In the genomic region with DNA sequence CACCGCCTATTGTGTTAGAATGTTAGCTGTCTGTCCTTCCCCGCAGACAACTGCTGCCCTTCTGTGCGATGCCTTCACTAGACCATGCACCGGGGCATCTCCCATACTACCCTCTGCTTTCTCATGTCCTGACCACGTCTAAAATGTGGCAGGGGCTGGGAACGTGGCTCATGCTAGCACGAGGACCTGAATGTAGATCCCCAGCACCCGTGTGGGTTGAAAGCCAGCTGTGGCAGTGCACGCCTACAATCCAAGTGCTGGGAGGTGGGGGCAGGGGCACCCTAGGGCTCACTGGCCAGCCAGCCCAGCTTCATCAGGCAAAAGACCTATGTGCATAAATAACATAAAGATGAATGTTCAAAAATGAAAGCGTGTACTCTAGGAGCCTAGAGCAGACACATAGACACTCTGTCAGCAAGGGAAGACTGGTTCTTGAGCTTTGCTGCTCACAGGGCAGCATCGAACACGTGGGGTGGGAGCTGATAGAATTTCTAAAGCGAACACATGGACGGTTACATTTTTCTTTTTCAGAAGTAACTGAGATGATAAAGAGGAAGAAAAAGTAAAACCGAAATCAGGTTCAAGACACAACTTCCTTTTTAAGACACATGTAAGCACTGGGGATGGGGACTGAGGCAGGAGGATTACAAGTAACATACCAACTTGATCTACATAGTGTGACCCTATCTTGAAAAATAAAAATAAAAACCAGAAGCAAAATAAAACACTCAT, we compare ENCODE assay signal across 30 mouse cellular contexts. TPM values are rescaled to one million over a fixed set of nuclear protein-coding genes. Genes with fewer than 3 reads are reported as not detected.
DNase-seq lines count a peak whose midpoint lies in the region; ATAC-seq and TF ChIP-seq lines count a peak whose summit lies in the region.
"Had no signal": no experiment of that assay in that cellular context is flagged by ENCODE, and none has a peak within 500 bp of the region (broad histone marks: within the 10 kb centered on the region; RNA-seq: fewer than 3 reads in every experiment).

No protein-coding gene starts in this region.

- H3K4me3 ChIP-seq in liver, postnatal 0 days (ENCODE audit: low read depth, low read length), result no peak overlapping the region
- no peak overlapping the region for H3K4me3 ChIP-seq in liver, embryonic 12.5 days
- peak overlapping the region; percentile 12 for H3K4me3 ChIP-seq in bone marrow macrophage, adult 2 months (ENCODE audit: insufficient read depth, low read length)
- H3K4me3 ChIP-seq: embryonic facial prominence, embryonic 12.5 days; heart, embryonic 10.5 days; layer of hippocampus, adult 2 months; liver, embryonic 13.5 days; lung, embryonic 15.5 days; midbrain, embryonic 10.5 days had no signal

- H3K27me3 ChIP-seq in liver, postnatal 0 days (ENCODE audit: insufficient read depth, low read length), result no peaks in the 10 kb centered on the region
- H3K27me3 ChIP-seq in liver, embryonic 12.5 days (replicated peaks), result no peaks in the 10 kb centered on the region
- H3K27me3 ChIP-seq: embryonic facial prominence, embryonic 12.5 days; liver, embryonic 13.5 days; lung, embryonic 15.5 days had no signal

- DNase-seq in liver, postnatal 0 days, result no peak
- DNase-seq in B cell, adult 2 months, result peak; percentile 58 to 65
- no peak for DNase-seq in right cerebral cortex, adult 18-20 months
- DNase-seq in frontal cortex, postnatal 25 days (ENCODE audit: low spot score in 2 of 2), result no peak
- DNase-seq in adrenal gland, postnatal 14 days, result no peak
- DNase-seq: adrenal gland, postnatal 25 days; cerebellum, adult 11-12 months; cerebellum, postnatal 14 days; forebrain, postnatal 0 days; heart, postnatal 4 days; kidney, adult 9 months; kidney, postnatal 14 days; layer of hippocampus, postnatal 36 days; liver, embryonic 13.5 days; lung, postnatal 36 days; right cerebral cortex, postnatal 14 days; thymus, postnatal 25 days had no signal

- TF ChIP-seq POLR2A in bone marrow macrophage, adult 2 months (IDR thresholded peaks at IDR 0.05; ENCODE audit: borderline replicate concordance, low read depth, low read length), result no peak

- no peak for TF ChIP-seq CTCF in liver, postnatal 0 days (IDR thresholded peaks at IDR 0.05; ENCODE audit: low read depth)
- TF ChIP-seq CTCF in bone marrow macrophage, adult 2 months (IDR thresholded peaks at IDR 0.05; ENCODE audit: low read depth, low read length), result no peak

- H3K4me1 ChIP-seq in liver, postnatal 0 days (ENCODE audit: insufficient read depth), result no peaks in the 10 kb centered on the region
- peaks cover 4% of the 10 kb centered on the region; the same call in 1 of the 2 replicates for H3K4me1 ChIP-seq in liver, embryonic 12.5 days
- H3K4me1 ChIP-seq in bone marrow macrophage, adult 2 months (ENCODE audit: control insufficient read depth, insufficient read depth, low read length), result peaks cover 28% of the 10 kb centered on the region
- H3K4me1 ChIP-seq: embryonic facial prominence, embryonic 12.5 days; heart, embryonic 10.5 days; liver, embryonic 13.5 days; lung, embryonic 15.5 days; midbrain, embryonic 10.5 days had no signal

- no peak overlapping the region for H3K4me2 ChIP-seq in liver, postnatal 0 days (ENCODE audit: low read depth, low read length)
- no peak overlapping the region for H3K4me2 ChIP-seq in liver, embryonic 12.5 days
- H3K4me2 ChIP-seq: embryonic facial prominence, embryonic 12.5 days; hindbrain, embryonic 14.5 days; liver, embryonic 13.5 days; lung, embryonic 15.5 days had no signal

- 73% methylated on average over 15 of the region's 15 CpGs for WGBS in liver, postnatal 0 days (ENCODE audit: insufficient replicate concordance)
- 84% methylated on average over 15 of the region's 15 CpGs for WGBS in liver, embryonic 12.5 days (ENCODE audit: insufficient replicate concordance)

- peak overlapping the region; percentile 22 for H3K27ac ChIP-seq in liver, postnatal 0 days (ENCODE audit: low read depth)
- H3K27ac ChIP-seq in liver, embryonic 12.5 days, result no peak overlapping the region
- peak overlapping the region; percentile 85 for H3K27ac ChIP-seq in bone marrow macrophage, adult 2 months (ENCODE audit: insufficient read depth, low read depth, low read length)
- H3K27ac ChIP-seq: embryonic facial prominence, embryonic 12.5 days; heart, embryonic 10.5 days; hindbrain, embryonic 14.5 days; layer of hippocampus, adult 2 months; liver, embryonic 13.5 days; lung, embryonic 15.5 days; midbrain, embryonic 10.5 days had no signal

- peaks cover 62% of the 10 kb centered on the region for H3K36me3 ChIP-seq in liver, postnatal 0 days (replicated peaks; ENCODE audit: insufficient read depth, low read length)
- H3K36me3 ChIP-seq in liver, embryonic 12.5 days, result peaks cover 90% of the 10 kb centered on the region

- TF ChIP-seq EP300 in liver, postnatal 0 days (IDR thresholded peaks at IDR 0.05; ENCODE audit: low read depth), result no peak

- no peak overlapping the region for H3K9ac ChIP-seq in liver, postnatal 0 days (replicated peaks)
- H3K9ac ChIP-seq in liver, embryonic 12.5 days, result no peak overlapping the region
- H3K9ac ChIP-seq: embryonic facial prominence, embryonic 12.5 days; forebrain, postnatal 0 days; hindbrain, embryonic 14.5 days; liver, embryonic 13.5 days; lung, embryonic 15.5 days had no signal

- no peak for ATAC-seq in liver, postnatal 0 days
- ATAC-seq in liver, embryonic 12.5 days, result no peak
- ATAC-seq in monocyte, adult 5-6 weeks (replicated peaks; ENCODE audit: insufficient number of reproducible peaks, low FRiP score, low TSS enrichment, poor library complexity, severe bottlenecking), result peak; percentile 72
- ATAC-seq: forebrain, postnatal 0 days had no signal

- H3K9me3 ChIP-seq in liver, postnatal 0 days (ENCODE audit: low read length), result no peaks in the 10 kb centered on the region
- no peaks in the 10 kb centered on the region for H3K9me3 ChIP-seq in liver, embryonic 12.5 days (replicated peaks)
- H3K9me3 ChIP-seq: embryonic facial prominence, embryonic 12.5 days; heart, embryonic 10.5 days; liver, embryonic 13.5 days; lung, embryonic 15.5 days; midbrain, embryonic 10.5 days had no signal

RNA-seq across cellular contexts. Expression of gene Ccz1, which starts 12.1 kb away (rescaled TPM):
- 30.5 and 31.5 TPM in 2 replicates for polyA plus RNA-seq in liver, postnatal 0 days (2015; fragmentation: Nextera tagmentation; extraction: Ambion mirVana)
- 58.9 and 62.1 TPM in 2 replicates for polyA plus RNA-seq in liver, embryonic 12.5 days (2016; fragmentation: Nextera tagmentation; extraction: Ambion mirVana)
- polyA plus RNA-seq in bone marrow macrophage, adult 2 months (2012; ENCODE audit: insufficient read depth, insufficient read length, missing spikeins), result 65.0 and 71.9 TPM in 2 replicates
- total RNA-seq in monocyte, adult 5-6 weeks (2017), result 75.1 to 99.1 TPM (median 81.7 TPM) in 3 replicates
- 47.6 and 59.7 TPM in 2 replicates for total RNA-seq in adrenal gland, postnatal 14 days (2021)

RNA-seq across cellular contexts. Expression of gene Ocm, which starts 23.8 kb away (rescaled TPM):
- polyA plus RNA-seq in liver, postnatal 0 days (2015; fragmentation: Nextera tagmentation; extraction: Ambion mirVana), result not detected in 2 replicates
- polyA plus RNA-seq in liver, embryonic 12.5 days (2016; fragmentation: Nextera tagmentation; extraction: Ambion mirVana), result not detected in 2 replicates
- polyA plus RNA-seq in bone marrow macrophage, adult 2 months (2012; ENCODE audit: insufficient read depth, insufficient read length, missing spikeins), result not detected in 2 replicates
- total RNA-seq in monocyte, adult 5-6 weeks (2017), result not detected in 3 replicates
- not detected in 2 replicates for total RNA-seq in adrenal gland, postnatal 14 days (2021)
- total RNA-seq: adrenal gland, postnatal 25 days; forebrain, postnatal 0 days; heart, postnatal 4 days; layer of hippocampus, adult 2 months; layer of hippocampus, postnatal 36 days had no signal
- polyA plus RNA-seq: embryonic facial prominence, embryonic 12.5 days; forebrain, embryonic 11.5 days; forebrain, postnatal 0 days; gonadal fat pad, adult 2 months; hindbrain, embryonic 14.5 days; intestine, embryonic 14.5 days; limb, embryonic 11.5 days; liver, embryonic 13.5 days; lung, embryonic 15.5 days; midbrain, embryonic 10.5 days had no signal

Comparison
In these comparisons a context has a peak if more than half of its experiments do, and no peak if none do; other contexts are left out.
1. DNase-seq: peak in B cell, adult 2 months (2 of 2); none in liver, postnatal 0 days (single experiment), right cerebral cortex, adult 18-20 months (single experiment), frontal cortex, postnatal 25 days (0 of 2) and adrenal gland, postnatal 14 days (single experiment).